Mouse (Mus musculus): ENCODE results near the gene Cdh8. TPM values are rescaled to one million over a fixed set of nuclear protein-coding genes. Genes with fewer than 3 reads are reported as not detected.
"Not testable (repeated sequence)": the region's sequence is repeated elsewhere in the genome, so short reads cannot be mapped to it uniquely, and the experiment has no call there.

Gene Cdh8
- polyA plus RNA-seq, 1 experiment from 2014 or later: 3.3 TPM

DNA sequence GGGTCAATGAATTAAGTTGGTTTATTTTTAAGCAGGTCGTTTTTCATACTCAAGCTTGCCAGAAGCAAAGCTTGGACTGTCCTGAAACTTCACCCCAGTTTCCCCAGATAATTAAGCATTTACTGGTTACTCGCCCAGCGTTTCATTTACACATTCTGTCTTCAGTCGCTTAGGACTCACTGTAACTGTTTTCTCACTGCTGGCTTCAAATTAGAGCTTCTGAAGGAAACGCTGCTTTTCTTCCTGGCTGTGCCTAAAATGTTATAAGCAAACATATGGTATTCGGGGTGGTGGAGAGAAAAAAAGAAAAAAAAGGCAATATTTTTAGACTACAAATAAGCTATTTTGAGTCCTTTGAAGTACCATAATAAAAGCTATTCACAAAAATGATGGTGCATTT is 192.6 kb downstream of the Cdh8 start:
- Histone ChIP-seq H3K9ac (ENCODE audit: low read depth, low read length) (no peak overlapping the region), H3K4me1 (ENCODE audit: control insufficient read depth, insufficient read depth, low read length) (no peaks in the 10 kb centered on the region), H3K9me3 (ENCODE audit: control insufficient read depth, low read length) (no peaks in the 10 kb centered on the region), H3K36me3 (ENCODE audit: control insufficient read depth, insufficient read depth, low read length) (no peaks in the 10 kb centered on the region), H3K27ac (replicated peaks; ENCODE audit: low read depth, low read length) (no peak overlapping the region), H3K4me2 (ENCODE audit: low read depth, low read length) (no peak overlapping the region), H3K4me3 (ENCODE audit: low read depth, low read length) (no peak overlapping the region), H3K27me3 (replicated peaks; ENCODE audit: control insufficient read depth, insufficient read depth, low read length) (no peaks in the 10 kb centered on the region)
- no peak for ATAC-seq (ENCODE audit: low read depth)
- WGBS: 40% methylated on average over 6 of the region's 6 CpGs
- no peak for DNase-seq (ENCODE audit: low spot score)

DNA sequence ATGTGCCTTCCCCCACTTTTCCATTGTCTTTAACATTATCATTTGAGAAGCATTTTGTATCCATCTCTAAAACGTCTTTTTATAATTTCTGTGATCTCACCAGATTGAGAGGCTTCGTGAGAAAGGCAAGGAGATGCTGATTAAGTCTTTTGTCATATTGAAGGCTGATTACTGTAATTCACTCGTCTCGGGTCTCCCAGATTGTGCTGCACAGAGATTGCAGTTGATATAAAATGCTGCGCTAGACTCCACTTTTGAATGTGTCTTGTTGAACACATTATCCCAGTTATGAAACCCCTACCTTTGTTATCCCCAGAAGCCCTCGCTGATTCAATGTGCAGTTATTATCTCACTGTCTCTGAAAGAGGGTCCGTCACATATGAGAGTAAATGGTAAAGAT is 211.1 kb downstream of the Cdh8 start:
- Histone ChIP-seq H3K4me2 (ENCODE audit: low read depth, low read length) (no peak overlapping the region), H3K4me1 (ENCODE audit: control insufficient read depth, insufficient read depth, low read length) (no peaks in the 10 kb centered on the region), H3K36me3 (ENCODE audit: control insufficient read depth, insufficient read depth, low read length) (no peaks in the 10 kb centered on the region), H3K27ac (replicated peaks; ENCODE audit: low read depth, low read length) (no peak overlapping the region), H3K9ac (ENCODE audit: low read depth, low read length) (no peak overlapping the region), H3K4me3 (ENCODE audit: low read depth, low read length) (no peak overlapping the region), H3K9me3 (ENCODE audit: control insufficient read depth, low read length) (no peaks in the 10 kb centered on the region), H3K27me3 (replicated peaks; ENCODE audit: control insufficient read depth, insufficient read depth, low read length) (no peaks in the 10 kb centered on the region)
- ATAC-seq (ENCODE audit: low read depth): no peak
- no peak for DNase-seq (ENCODE audit: low spot score)
- WGBS: 72% methylated on average over 7 of the region's 7 CpGs

GRCm38 (mm10) chr8:99190643-99191042 is 225.6 kb downstream of the Cdh8 start:
- Histone ChIP-seq H3K9ac (ENCODE audit: low read depth, low read length) (no peak overlapping the region), H3K4me1 (ENCODE audit: control insufficient read depth, insufficient read depth, low read length) (no peaks in the 10 kb centered on the region), H3K27ac (replicated peaks; ENCODE audit: low read depth, low read length) (no peak overlapping the region), H3K4me3 (ENCODE audit: low read depth, low read length) (no peak overlapping the region), H3K27me3 (replicated peaks; ENCODE audit: control insufficient read depth, insufficient read depth, low read length) (no peaks in the 10 kb centered on the region), H3K36me3 (ENCODE audit: control insufficient read depth, insufficient read depth, low read length) (no peaks in the 10 kb centered on the region), H3K4me2 (ENCODE audit: low read depth, low read length) (no peak overlapping the region), H3K9me3 (ENCODE audit: control insufficient read depth, low read length) (no peaks in the 10 kb centered on the region)
- DNase-seq (ENCODE audit: low spot score) (no peak), ATAC-seq (ENCODE audit: low read depth) (no peak)
- 88% methylated on average over 2 of the region's 2 CpGs for WGBS

DNA sequence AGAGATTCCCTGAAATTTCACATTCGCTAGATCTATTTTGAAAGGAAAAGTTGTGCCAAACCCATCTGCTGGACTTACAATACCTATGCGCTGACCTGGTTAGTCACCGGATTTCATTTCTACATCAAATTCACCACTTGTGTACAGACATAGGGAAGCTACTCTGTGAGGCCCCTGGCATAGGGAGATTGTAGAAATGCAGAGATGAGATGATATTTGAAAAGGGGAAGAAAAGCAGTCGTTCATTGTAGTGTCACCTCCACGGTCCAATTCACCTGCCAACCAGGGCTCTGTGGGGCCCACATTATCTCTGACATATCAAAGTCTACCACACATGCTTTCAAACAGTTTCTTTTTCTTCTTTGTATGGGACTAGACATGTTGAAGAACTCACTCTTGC is 229.4 kb downstream of the Cdh8 start:
- Histone ChIP-seq H3K4me3 (ENCODE audit: low read depth, low read length) (no peak overlapping the region), H3K27me3 (replicated peaks; ENCODE audit: control insufficient read depth, insufficient read depth, low read length) (no peaks in the 10 kb centered on the region), H3K4me1 (ENCODE audit: control insufficient read depth, insufficient read depth, low read length) (no peaks in the 10 kb centered on the region), H3K36me3 (ENCODE audit: control insufficient read depth, insufficient read depth, low read length) (no peaks in the 10 kb centered on the region), H3K9me3 (ENCODE audit: control insufficient read depth, low read length) (no peaks in the 10 kb centered on the region), H3K27ac (replicated peaks; ENCODE audit: low read depth, low read length) (no peak overlapping the region), H3K4me2 (ENCODE audit: low read depth, low read length) (no peak overlapping the region), H3K9ac (ENCODE audit: low read depth, low read length) (no peak overlapping the region)
- no peak for ATAC-seq (ENCODE audit: low read depth)
- WGBS: 89% methylated on average over 5 of the region's 5 CpGs
- no peak for DNase-seq (ENCODE audit: low spot score)

DNA sequence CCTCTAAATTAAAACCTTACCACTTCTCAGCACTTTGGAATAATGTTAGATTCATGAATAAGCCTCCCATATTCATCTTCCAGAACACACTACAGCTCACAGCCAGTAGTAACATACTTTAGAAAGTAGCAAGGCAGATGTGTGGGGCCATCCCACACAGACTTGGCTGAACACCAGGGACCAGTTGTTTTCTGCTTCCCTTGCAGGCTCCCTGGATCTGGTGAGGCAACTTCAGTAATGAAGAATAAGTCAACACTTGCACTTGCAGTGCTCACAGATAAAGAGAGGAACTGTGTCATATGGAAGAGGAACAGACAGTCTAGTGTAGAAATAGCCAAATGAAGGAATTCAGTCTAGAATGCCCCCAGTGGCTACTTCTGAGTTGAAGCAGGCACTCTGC is 232.1 kb downstream of the Cdh8 start:
- H3K9ac ChIP-seq (ENCODE audit: low read depth, low read length): no peak overlapping the region
- no peak overlapping the region for H3K4me3 ChIP-seq (ENCODE audit: low read depth, low read length)
- H3K9me3 ChIP-seq (ENCODE audit: control insufficient read depth, low read length): no peaks in the 10 kb centered on the region
- H3K4me1 ChIP-seq (ENCODE audit: control insufficient read depth, insufficient read depth, low read length): no peaks in the 10 kb centered on the region
- no peaks in the 10 kb centered on the region for H3K36me3 ChIP-seq (ENCODE audit: control insufficient read depth, insufficient read depth, low read length)
- H3K27ac ChIP-seq (replicated peaks; ENCODE audit: low read depth, low read length): no peak overlapping the region
- H3K4me2 ChIP-seq (ENCODE audit: low read depth, low read length): no peak overlapping the region
- ATAC-seq (ENCODE audit: low read depth): no peak
- no peaks in the 10 kb centered on the region for H3K27me3 ChIP-seq (replicated peaks; ENCODE audit: control insufficient read depth, insufficient read depth, low read length)
- no peak for DNase-seq (ENCODE audit: low spot score)

GRCm38 (mm10) chr8:99166966-99167365 is 249.3 kb downstream of the Cdh8 start:
- ATAC-seq (ENCODE audit: low read depth): no peak
- 32% methylated on average over 3 of the region's 3 CpGs for WGBS
- H3K36me3 ChIP-seq (ENCODE audit: control insufficient read depth, insufficient read depth, low read length): no peaks in the 10 kb centered on the region
- no peak overlapping the region for H3K4me3 ChIP-seq (ENCODE audit: low read depth, low read length)
- no peaks in the 10 kb centered on the region for H3K9me3 ChIP-seq (ENCODE audit: control insufficient read depth, low read length)
- no peak overlapping the region for H3K9ac ChIP-seq (ENCODE audit: low read depth, low read length)
- no peak overlapping the region for H3K27ac ChIP-seq (replicated peaks; ENCODE audit: low read depth, low read length)
- no peak for DNase-seq (ENCODE audit: low spot score)
- H3K27me3 ChIP-seq (replicated peaks; ENCODE audit: control insufficient read depth, insufficient read depth, low read length): no peaks in the 10 kb centered on the region
- H3K4me2 ChIP-seq (ENCODE audit: low read depth, low read length): no peak overlapping the region
- H3K4me1 ChIP-seq (ENCODE audit: control insufficient read depth, insufficient read depth, low read length): no peaks in the 10 kb centered on the region

DNA sequence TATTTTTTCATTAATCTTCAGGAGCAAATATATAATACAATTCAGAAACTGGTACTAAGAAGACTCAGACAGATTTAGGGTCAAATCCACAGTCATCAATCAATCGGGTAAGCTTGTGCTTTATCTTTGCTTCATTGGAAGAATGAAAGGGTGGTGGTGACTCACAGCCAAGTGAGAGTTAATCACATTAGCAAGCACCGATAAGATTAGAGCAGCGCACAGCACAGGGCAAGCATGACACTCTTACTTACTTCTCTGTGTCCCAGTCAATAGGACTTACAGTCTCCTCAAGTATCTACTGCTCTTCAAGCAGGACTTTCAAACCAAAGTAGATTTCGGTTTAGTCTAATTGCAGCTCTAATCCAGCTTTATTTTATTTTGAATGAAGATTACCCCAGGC is 254.6 kb downstream of the Cdh8 start:
- H3K4me2 ChIP-seq (ENCODE audit: low read depth, low read length): no peak overlapping the region
- H3K27me3 ChIP-seq (replicated peaks; ENCODE audit: control insufficient read depth, insufficient read depth, low read length): no peaks in the 10 kb centered on the region
- no peaks in the 10 kb centered on the region for H3K4me1 ChIP-seq (ENCODE audit: control insufficient read depth, insufficient read depth, low read length)
- ATAC-seq (ENCODE audit: low read depth) (no peak), DNase-seq (ENCODE audit: low spot score) (no peak)
- no peak overlapping the region for H3K4me3 ChIP-seq (ENCODE audit: low read depth, low read length)
- WGBS: 70% methylated on average over 4 of the region's 4 CpGs
- no peak overlapping the region for H3K9ac ChIP-seq (ENCODE audit: low read depth, low read length)
- no peaks in the 10 kb centered on the region for H3K36me3 ChIP-seq (ENCODE audit: control insufficient read depth, insufficient read depth, low read length)
- no peaks in the 10 kb centered on the region for H3K9me3 ChIP-seq (ENCODE audit: control insufficient read depth, low read length)
- no peak overlapping the region for H3K27ac ChIP-seq (replicated peaks; ENCODE audit: low read depth, low read length)

DNA sequence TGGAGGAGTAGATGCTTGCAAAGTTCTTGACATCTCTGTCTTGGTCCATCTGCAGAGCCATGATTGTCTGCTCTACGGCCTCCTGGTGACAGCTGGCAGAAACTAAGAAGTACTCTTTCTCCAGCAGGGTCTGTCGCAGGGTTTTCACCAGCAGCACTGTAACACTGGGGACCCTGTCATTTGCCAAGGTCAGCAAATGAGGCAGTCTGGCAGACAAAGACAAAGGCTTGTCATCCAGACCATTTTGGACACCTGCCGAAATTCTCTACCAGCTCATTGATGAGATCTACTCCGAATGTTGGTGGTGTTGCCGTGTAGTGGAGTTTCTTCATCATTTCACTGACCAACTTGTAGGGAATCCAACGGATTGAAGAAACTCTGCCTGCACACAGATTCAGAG is 270.8 kb downstream of the Cdh8 start:
- Histone ChIP-seq H3K36me3 (ENCODE audit: control insufficient read depth, insufficient read depth, low read length) (no peaks in the 10 kb centered on the region), H3K27me3 (replicated peaks; ENCODE audit: control insufficient read depth, insufficient read depth, low read length) (no peaks in the 10 kb centered on the region), H3K4me3 (ENCODE audit: low read depth, low read length) (no peak overlapping the region), H3K27ac (replicated peaks; ENCODE audit: low read depth, low read length) (no peak overlapping the region), H3K9me3 (ENCODE audit: control insufficient read depth, low read length) (no peaks in the 10 kb centered on the region), H3K9ac (ENCODE audit: low read depth, low read length) (no peak overlapping the region), H3K4me1 (ENCODE audit: control insufficient read depth, insufficient read depth, low read length) (no peaks in the 10 kb centered on the region), H3K4me2 (ENCODE audit: low read depth, low read length) (no peak overlapping the region)
- no peak for ATAC-seq (ENCODE audit: low read depth)
- no peak for DNase-seq (ENCODE audit: low spot score)
- WGBS: 93% methylated on average over 6 of the region's 6 CpGs

DNA sequence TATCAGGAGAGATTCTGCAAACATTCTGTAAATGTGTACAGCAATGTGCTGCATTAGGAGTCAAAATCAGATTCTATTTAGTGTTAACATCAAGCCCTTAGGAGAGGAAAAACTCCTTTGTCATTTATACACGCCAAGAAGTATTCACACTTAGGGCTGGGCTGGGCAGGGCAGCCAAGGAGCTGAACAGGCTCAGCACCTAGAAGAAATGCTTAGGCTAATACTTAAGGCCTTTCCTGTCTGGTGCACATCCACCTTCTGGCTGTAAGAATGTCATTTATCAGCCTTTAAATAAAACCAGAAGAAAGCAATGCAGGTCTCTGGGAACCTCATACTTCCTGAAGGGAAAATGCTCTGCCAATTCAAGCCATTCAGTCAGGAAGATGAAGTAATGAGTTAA is 271.5 kb downstream of the Cdh8 start:
- 0 out of 2 replicates have a peak, but pooled peaks have one; percentile 53 for ATAC-seq (ENCODE audit: low read depth)
- H3K4me1 ChIP-seq (ENCODE audit: control insufficient read depth, insufficient read depth, low read length); H3K36me3 ChIP-seq (ENCODE audit: control insufficient read depth, insufficient read depth, low read length); H3K27me3 ChIP-seq (replicated peaks; ENCODE audit: control insufficient read depth, insufficient read depth, low read length); H3K4me2 ChIP-seq (ENCODE audit: low read depth, low read length); H3K9ac ChIP-seq (ENCODE audit: low read depth, low read length); H3K9me3 ChIP-seq (ENCODE audit: control insufficient read depth, low read length); H3K4me3 ChIP-seq (ENCODE audit: low read depth, low read length); H3K27ac ChIP-seq (replicated peaks; ENCODE audit: low read depth, low read length): not testable (repeated sequence)
- 68% methylated on average over 1 of the region's 1 CpGs for WGBS
- peak; percentile 5 for DNase-seq (ENCODE audit: low spot score)
